Mouse (Mus musculus): ENCODE results near the gene Ak7.

GRCm38 (mm10) chr12:105761629-105762028 lies 55.9 kb downstream of the Ak7 start:
- no peak for TF ChIP-seq CTCF (IDR thresholded peaks at IDR 0.05; ENCODE audit: low read depth, low read length)
- TF ChIP-seq POLR2A (IDR thresholded peaks at IDR 0.05; ENCODE audit: extremely low read depth, insufficient read depth, low read length): no peak

All from liver, adult 2 months (tissue).